In genomic region chr10:95361260-95361841, GRCm38 (mm10) we compare ENCODE assay signal across 18 mouse cellular contexts. TPM values are rescaled to one million over a fixed set of nuclear protein-coding genes. Genes with fewer than 3 reads are reported as not detected.
DNase-seq lines count a peak whose midpoint lies in the region; ATAC-seq and TF ChIP-seq lines count a peak whose summit lies in the region.
"Had no signal": no experiment of that assay in that cellular context is flagged by ENCODE, and none has a peak within 500 bp of the region (broad histone marks: within the 10 kb centered on the region; RNA-seq: fewer than 3 reads in every experiment).

No protein-coding gene starts in this region.

- H3K27me3 ChIP-seq in liver, postnatal 0 days (ENCODE audit: insufficient read depth, low read length), result no peaks in the 10 kb centered on the region
- H3K27me3 ChIP-seq in liver, embryonic 12.5 days (replicated peaks), result no peaks in the 10 kb centered on the region
- no peaks in the 10 kb centered on the region for H3K27me3 ChIP-seq in stomach, postnatal 0 days (ENCODE audit: control insufficient read depth, insufficient read depth, low read length)
- H3K27me3 ChIP-seq in midbrain, embryonic 14.5 days (ENCODE audit: control insufficient read depth, insufficient read depth, low read length), result no peaks in the 10 kb centered on the region
- H3K27me3 ChIP-seq: hindbrain, embryonic 15.5 days; midbrain, embryonic 12.5 days had no signal

- no peak overlapping the region for H3K4me2 ChIP-seq in liver, postnatal 0 days (ENCODE audit: low read depth, low read length)
- H3K4me2 ChIP-seq in liver, embryonic 12.5 days, result no peak overlapping the region
- no peak overlapping the region for H3K4me2 ChIP-seq in stomach, postnatal 0 days (replicated peaks; ENCODE audit: low read depth)
- no peak overlapping the region for H3K4me2 ChIP-seq in midbrain, embryonic 14.5 days (ENCODE audit: low read length)
- H3K4me2 ChIP-seq: hindbrain, embryonic 15.5 days; midbrain, embryonic 12.5 days had no signal

- WGBS in liver, postnatal 0 days (ENCODE audit: insufficient replicate concordance), result 65% methylated on average over 12 of the region's 12 CpGs
- WGBS in liver, embryonic 12.5 days (ENCODE audit: insufficient replicate concordance), result 72% methylated on average over 12 of the region's 12 CpGs
- WGBS in stomach, postnatal 0 days, result 71% methylated on average over 12 of the region's 12 CpGs
- WGBS in midbrain, embryonic 14.5 days, result 93% methylated on average over 12 of the region's 12 CpGs

- H3K27ac ChIP-seq in gastrocnemius, adult 2 months, result 0 out of 2 replicates have a peak overlapping the region, but pooled peaks have one; percentile 12
- no peak overlapping the region for H3K27ac ChIP-seq in liver, postnatal 0 days (ENCODE audit: low read depth)
- no peak overlapping the region for H3K27ac ChIP-seq in liver, embryonic 12.5 days
- H3K27ac ChIP-seq in stomach, postnatal 0 days (replicated peaks), result no peak overlapping the region
- H3K27ac ChIP-seq in midbrain, embryonic 14.5 days (replicated peaks; ENCODE audit: low read depth, low read length), result no peak overlapping the region
- H3K27ac ChIP-seq: hindbrain, embryonic 15.5 days; liver, embryonic 14.5 days; midbrain, embryonic 12.5 days had no signal

- no peak overlapping the region for H3K9ac ChIP-seq in liver, postnatal 0 days (replicated peaks)
- no peak overlapping the region for H3K9ac ChIP-seq in liver, embryonic 12.5 days
- H3K9ac ChIP-seq in stomach, postnatal 0 days (ENCODE audit: low read length), result no peak overlapping the region
- H3K9ac ChIP-seq in midbrain, embryonic 14.5 days (replicated peaks; ENCODE audit: low read length), result no peak overlapping the region
- H3K9ac ChIP-seq: hindbrain, embryonic 15.5 days; liver, embryonic 14.5 days; midbrain, embryonic 12.5 days had no signal

- H3K4me1 ChIP-seq in liver, postnatal 0 days (ENCODE audit: insufficient read depth), result no peaks in the 10 kb centered on the region
- no peaks in the 10 kb centered on the region for H3K4me1 ChIP-seq in liver, embryonic 12.5 days
- H3K4me1 ChIP-seq in stomach, postnatal 0 days (replicated peaks; ENCODE audit: control insufficient read depth, insufficient read depth), result no peaks in the 10 kb centered on the region
- no peaks in the 10 kb centered on the region for H3K4me1 ChIP-seq in midbrain, embryonic 14.5 days (ENCODE audit: control insufficient read depth, insufficient read depth, low read length)
- H3K4me1 ChIP-seq: hindbrain, embryonic 15.5 days had no signal

- no peak for TF ChIP-seq CTCF in gastrocnemius, adult 2 months (IDR thresholded peaks at IDR 0.05)
- TF ChIP-seq CTCF in liver, postnatal 0 days (IDR thresholded peaks at IDR 0.05; ENCODE audit: low read depth), result no peak
- TF ChIP-seq CTCF in stomach, postnatal 0 days (IDR thresholded peaks at IDR 0.05; ENCODE audit: low read depth), result no peak

- TF ChIP-seq EP300 in liver, postnatal 0 days (IDR thresholded peaks at IDR 0.05; ENCODE audit: low read depth), result peak; percentile 55
- peak; percentile 72 for TF ChIP-seq EP300 in stomach, postnatal 0 days (optimal IDR thresholded peaks at IDR 0.05)

- H3K36me3 ChIP-seq in liver, postnatal 0 days (replicated peaks; ENCODE audit: insufficient read depth, low read length), result no peaks in the 10 kb centered on the region
- no peaks in the 10 kb centered on the region for H3K36me3 ChIP-seq in liver, embryonic 12.5 days
- H3K36me3 ChIP-seq in stomach, postnatal 0 days (ENCODE audit: control insufficient read depth, insufficient read depth, low read length), result no peaks in the 10 kb centered on the region
- no peaks in the 10 kb centered on the region for H3K36me3 ChIP-seq in midbrain, embryonic 14.5 days (ENCODE audit: control insufficient read depth, insufficient read depth, low read length)
- H3K36me3 ChIP-seq: hindbrain, embryonic 15.5 days; midbrain, embryonic 12.5 days had no signal

- no peak for DNase-seq in gastrocnemius, adult 2 months
- DNase-seq in gastrocnemius, postnatal 4 days (ENCODE audit: low spot score in 2 of 2), result no peak
- no peak for DNase-seq in liver, postnatal 0 days
- DNase-seq in lung, postnatal 10 days, result peak; percentile 56
- DNase-seq in stomach, postnatal 0 days (ENCODE audit: low spot score), result no peak
- DNase-seq in midbrain, embryonic 14.5 days, result no peak
- DNase-seq in testis, postnatal 10 days (ENCODE audit: low spot score), result no peak
- DNase-seq: cerebellum, postnatal 14 days; kidney, adult 18-20 months; kidney, postnatal 25 days; layer of hippocampus, postnatal 36 days; right cerebral cortex, postnatal 25 days; thymus, adult 18-20 months had no signal

- intact Hi-C loops in gastrocnemius, adult 2 months (cut with DNase I), result no loop called here

- H3K4me3 ChIP-seq in gastrocnemius, adult 2 months, result no peak overlapping the region
- no peak overlapping the region for H3K4me3 ChIP-seq in liver, postnatal 0 days (ENCODE audit: low read depth, low read length)
- H3K4me3 ChIP-seq in liver, embryonic 12.5 days, result no peak overlapping the region
- H3K4me3 ChIP-seq in stomach, postnatal 0 days (ENCODE audit: low read depth, low read length), result no peak overlapping the region
- no peak overlapping the region for H3K4me3 ChIP-seq in midbrain, embryonic 14.5 days (replicated peaks; ENCODE audit: low read depth, low read length)
- H3K4me3 ChIP-seq: erythroblast, embryonic 14.5 days; hindbrain, embryonic 15.5 days; midbrain, embryonic 12.5 days had no signal

- peak; percentile 96 for ATAC-seq in liver, postnatal 0 days
- no peak for ATAC-seq in liver, embryonic 12.5 days
- 0 out of 2 replicates have a peak, but pooled peaks have one; percentile 24 for ATAC-seq in stomach, postnatal 0 days (ENCODE audit: low FRiP score, low TSS enrichment)
- no peak for ATAC-seq in midbrain, embryonic 14.5 days (ENCODE audit: low FRiP score, low TSS enrichment)

- H3K9me3 ChIP-seq in liver, postnatal 0 days (ENCODE audit: low read length), result no peaks in the 10 kb centered on the region
- H3K9me3 ChIP-seq in liver, embryonic 12.5 days (replicated peaks), result no peaks in the 10 kb centered on the region
- no peaks in the 10 kb centered on the region for H3K9me3 ChIP-seq in stomach, postnatal 0 days (ENCODE audit: control insufficient read depth, low read length)
- no peaks in the 10 kb centered on the region for H3K9me3 ChIP-seq in midbrain, embryonic 14.5 days (ENCODE audit: control insufficient read depth, low read length)
- H3K9me3 ChIP-seq: hindbrain, embryonic 15.5 days; midbrain, embryonic 12.5 days had no signal

RNA-seq across cellular contexts. Expression of gene Cradd, which starts 37.4 kb away (rescaled TPM):
- total RNA-seq in gastrocnemius, adult 2 months (2021), result 1 to 10 TPM; 8.6 to 9.8 TPM
- 10 to 100 TPM; 13.5 to 14.3 TPM for total RNA-seq in gastrocnemius, postnatal 4 days (2021)
- 6.5 and 8.4 TPM in 2 replicates for polyA plus RNA-seq in liver, postnatal 0 days (2015; fragmentation: Nextera tagmentation; extraction: Ambion mirVana)
- 5.0 and 5.1 TPM in 2 replicates for polyA plus RNA-seq in liver, embryonic 12.5 days (2016; fragmentation: Nextera tagmentation; extraction: Ambion mirVana)
- polyA plus RNA-seq in stomach, postnatal 0 days (2015; fragmentation: Nextera tagmentation; extraction: Ambion mirVana), result 9.8 and 12.5 TPM in 2 replicates
- polyA plus RNA-seq in midbrain, embryonic 14.5 days (2014; fragmentation: Nextera tagmentation; extraction: Ambion mirVana), result 12.0 and 12.5 TPM in 2 replicates

RNA-seq across cellular contexts. Expression of gene Socs2, which starts 55.6 kb away (rescaled TPM):
- total RNA-seq in gastrocnemius, adult 2 months (2021), result 10 to 100 TPM; 18.0 to 26.9 TPM
- total RNA-seq in gastrocnemius, postnatal 4 days (2021), result 10 to 100 TPM; 33.7 to 35.5 TPM
- 67.1 and 86.5 TPM in 2 replicates for polyA plus RNA-seq in liver, postnatal 0 days (2015; fragmentation: Nextera tagmentation; extraction: Ambion mirVana)
- 10.1 and 14.1 TPM in 2 replicates for polyA plus RNA-seq in liver, embryonic 12.5 days (2016; fragmentation: Nextera tagmentation; extraction: Ambion mirVana)
- polyA plus RNA-seq in stomach, postnatal 0 days (2015; fragmentation: Nextera tagmentation; extraction: Ambion mirVana), result 90.4 and 92.3 TPM in 2 replicates
- 144 and 150 TPM in 2 replicates for polyA plus RNA-seq in midbrain, embryonic 14.5 days (2014; fragmentation: Nextera tagmentation; extraction: Ambion mirVana)

Comparison
In these comparisons a context has a peak if more than half of its experiments do, and no peak if none do; other contexts are left out.
1. ATAC-seq: peak in liver, postnatal 0 days (single experiment) and stomach, postnatal 0 days (single experiment); none in liver, embryonic 12.5 days (single experiment) and midbrain, embryonic 14.5 days (single experiment).